Mouse (Mus musculus): ENCODE results near the gene Asap2.
"Not testable (repeated sequence)": the region's sequence is repeated elsewhere in the genome, so short reads cannot be mapped to it uniquely, and the experiment has no call there.

The Asap2 gene

GRCm38 (mm10) chr12:20990132-20990531 is at the start of gene Asap2:
TSS of gene Asap2 (plus strand) at chr12:20990459.
- DNase-seq (ENCODE audit: low spot score): not testable (repeated sequence)

- DNase-seq (ENCODE audit: low spot score): not testable (repeated sequence)
Measured at GRCm38 (mm10) chr12:20947051-20947997, 42.9 kb upstream of the Asap2 start.

- peak; percentile 3 for DNase-seq (ENCODE audit: low spot score)
Measured at GRCm38 (mm10) chr12:20990579-20990978, 320 bp downstream of the Asap2 start.

- DNase-seq (ENCODE audit: low spot score): not testable (repeated sequence)
Measured at GRCm38 (mm10) chr12:21030875-21031274, 40.6 kb downstream of the Asap2 start.

GRCm38 (mm10) chr12:21046716-21047115 is 56.5 kb downstream of the Asap2 start:
- not testable (repeated sequence) for DNase-seq (ENCODE audit: low spot score)

- DNase-seq (ENCODE audit: low spot score): peak; percentile 67
Measured at GRCm38 (mm10) chr12:21075731-21076130, 85.5 kb downstream of the Asap2 start.

- DNase-seq (ENCODE audit: low spot score): peak; percentile 7
Measured at GRCm38 (mm10) chr12:21090168-21090567, 99.9 kb downstream of the Asap2 start.

- not testable (repeated sequence) for DNase-seq (ENCODE audit: low spot score)
Measured at GRCm38 (mm10) chr12:21092446-21092845, 102.2 kb downstream of the Asap2 start.

GRCm38 (mm10) chr12:21097806-21098325 is 107.6 kb downstream of the Asap2 start:
- not testable (repeated sequence) for DNase-seq (ENCODE audit: low spot score)

- DNase-seq (ENCODE audit: low spot score): not testable (repeated sequence)
Measured at GRCm38 (mm10) chr12:21111116-21111475, 120.8 kb downstream of the Asap2 start.

- DNase-seq (ENCODE audit: low spot score): peak; percentile 90
Measured at GRCm38 (mm10) chr12:21111476-21112452, 121.5 kb downstream of the Asap2 start.

- peak; percentile 83 for DNase-seq (ENCODE audit: low spot score)
Measured at GRCm38 (mm10) chr12:21112453-21112857, 122.2 kb downstream of the Asap2 start.

- DNase-seq (ENCODE audit: low spot score): no peak
Measured at GRCm38 (mm10) chr12:21119446-21119845, 129.2 kb downstream of the Asap2 start.

- no peak for DNase-seq (ENCODE audit: low spot score)
Measured at GRCm38 (mm10) chr12:21122818-21123217, 132.6 kb downstream of the Asap2 start.

GRCm38 (mm10) chr12:21123647-21124046 is 133.4 kb downstream of the Asap2 start:
- no peak for DNase-seq (ENCODE audit: low spot score)

GRCm38 (mm10) chr12:21125675-21126470 is 135.6 kb downstream of the Asap2 start:
- DNase-seq (ENCODE audit: low spot score): no peak

GRCm38 (mm10) chr12:21126516-21126915 is 136.3 kb downstream of the Asap2 start:
- DNase-seq (ENCODE audit: low spot score): no peak

GRCm38 (mm10) chr12:21128930-21129869 is 138.9 kb downstream of the Asap2 start:
- no peak for DNase-seq (ENCODE audit: low spot score)

- DNase-seq (ENCODE audit: low spot score): no peak
Measured at GRCm38 (mm10) chr12:21130274-21130823, 140.1 kb downstream of the Asap2 start.

GRCm38 (mm10) chr12:21132537-21132936 is 142.3 kb downstream of the Asap2 start:
- no peak for DNase-seq (ENCODE audit: low spot score)

Measured in embryo, embryonic 10 days (tissue).